Mouse (Mus musculus): ENCODE measurements around the gene Gm44511.

DNA sequence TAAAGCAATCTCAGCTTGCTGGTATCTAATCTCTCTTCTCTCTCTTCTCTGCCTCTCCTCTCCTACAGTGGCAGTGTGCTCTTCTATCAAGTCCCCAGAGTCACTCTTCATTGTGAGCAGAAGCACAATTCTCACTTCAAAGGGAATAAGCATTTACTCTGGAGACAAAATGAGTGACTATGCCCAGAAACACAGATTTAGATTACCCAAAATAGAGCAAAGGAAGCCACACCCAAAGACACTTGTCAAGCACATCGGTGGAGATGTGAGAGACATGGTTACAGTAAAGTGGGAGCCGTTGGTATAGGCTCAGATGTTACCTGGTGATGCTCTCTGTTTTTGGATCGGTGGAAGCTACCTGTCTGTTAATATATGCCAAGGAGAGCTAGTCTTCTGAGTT lies 26.7 kb upstream of the Gm44511 start:
- TF ChIP-seq CTCF (IDR thresholded peaks at IDR 0.05; ENCODE audit: low read depth, low read length), result no peak
- no peak for TF ChIP-seq POLR2A (IDR thresholded peaks at IDR 0.05; ENCODE audit: extremely low read depth, insufficient read depth, low read length)
